Mouse (Mus musculus): ENCODE data around the gene Aunip. TPM values are rescaled to one million over a fixed set of nuclear protein-coding genes. Genes with fewer than 3 reads are reported as not detected.

The Aunip gene
- polyA plus RNA-seq, 1 experiment from 2014 or later, result 10.0 TPM

- H3K9me3 ChIP-seq (replicated peaks; ENCODE audit: control insufficient read depth, low read length), result no peaks in the 10 kb centered on the region
- H3K27me3 ChIP-seq (ENCODE audit: control insufficient read depth, insufficient read depth, low read length), result no peaks in the 10 kb centered on the region
- no peak overlapping the region for H3K4me3 ChIP-seq (ENCODE audit: low read length)
- peak overlapping the region; percentile 54 for H3K9ac ChIP-seq (ENCODE audit: low read length)
- H3K4me1 ChIP-seq (ENCODE audit: control insufficient read depth, insufficient read depth, low read length), result peaks cover 34% of the 10 kb centered on the region
- peak overlapping the region; percentile 97 for H3K27ac ChIP-seq (ENCODE audit: low read length)
- 51% methylated on average over 10 of the region's 10 CpGs for WGBS
- no peak for ATAC-seq (replicated peaks; ENCODE audit: extremely low read depth, insufficient read depth, low FRiP score)
- peak overlapping the region; percentile 45 for H3K4me2 ChIP-seq (ENCODE audit: low read depth, low read length)
- peaks cover 4% of the 10 kb centered on the region; the same call in 1 of the 2 replicates for H3K36me3 ChIP-seq (ENCODE audit: control insufficient read depth, insufficient read depth)
These were observed 6.9 kb downstream of the Aunip start for GRCm38 (mm10) chr4:134517719-134518118.

- H3K4me2 ChIP-seq (ENCODE audit: low read depth, low read length), result no peak overlapping the region
- no peak overlapping the region for H3K4me3 ChIP-seq (ENCODE audit: low read length)
- H3K27ac ChIP-seq (ENCODE audit: low read length), result no peak overlapping the region
- H3K4me1 ChIP-seq (ENCODE audit: control insufficient read depth, insufficient read depth, low read length), result peaks cover 31% of the 10 kb centered on the region
- peaks cover 7% of the 10 kb centered on the region; the same call in 1 of the 2 replicates for H3K36me3 ChIP-seq (ENCODE audit: control insufficient read depth, insufficient read depth)
- WGBS, result 90% methylated on average over 4 of the region's 4 CpGs
- no peaks in the 10 kb centered on the region for H3K9me3 ChIP-seq (replicated peaks; ENCODE audit: control insufficient read depth, low read length)
- no peaks in the 10 kb centered on the region for H3K27me3 ChIP-seq (ENCODE audit: control insufficient read depth, insufficient read depth, low read length)
- no peak overlapping the region for H3K9ac ChIP-seq (ENCODE audit: low read length)
- no peak for ATAC-seq (replicated peaks; ENCODE audit: extremely low read depth, insufficient read depth, low FRiP score)
These were observed 7.7 kb downstream of the Aunip start for GRCm38 (mm10) chr4:134518541-134518940.

GRCm38 (mm10) chr4:134519281-134519680 lies 8.5 kb downstream of the Aunip start:
- no peak overlapping the region for H3K27ac ChIP-seq (ENCODE audit: low read length)
- H3K9ac ChIP-seq (ENCODE audit: low read length), result no peak overlapping the region
- ATAC-seq (replicated peaks; ENCODE audit: extremely low read depth, insufficient read depth, low FRiP score), result no peak
- H3K4me3 ChIP-seq (ENCODE audit: low read length), result no peak overlapping the region
- peaks cover 7% of the 10 kb centered on the region; the same call in 1 of the 2 replicates for H3K36me3 ChIP-seq (ENCODE audit: control insufficient read depth, insufficient read depth)
- peaks cover 31% of the 10 kb centered on the region for H3K4me1 ChIP-seq (ENCODE audit: control insufficient read depth, insufficient read depth, low read length)
- no peak overlapping the region for H3K4me2 ChIP-seq (ENCODE audit: low read depth, low read length)
- H3K9me3 ChIP-seq (replicated peaks; ENCODE audit: control insufficient read depth, low read length), result no peaks in the 10 kb centered on the region
- no peaks in the 10 kb centered on the region for H3K27me3 ChIP-seq (ENCODE audit: control insufficient read depth, insufficient read depth, low read length)

- no peak overlapping the region for H3K27ac ChIP-seq (ENCODE audit: low read length)
- H3K27me3 ChIP-seq (ENCODE audit: control insufficient read depth, insufficient read depth, low read length), result no peaks in the 10 kb centered on the region
- H3K4me3 ChIP-seq (ENCODE audit: low read length), result no peak overlapping the region
- peaks cover 36% of the 10 kb centered on the region for H3K36me3 ChIP-seq (ENCODE audit: control insufficient read depth, insufficient read depth)
- no peak for ATAC-seq (replicated peaks; ENCODE audit: extremely low read depth, insufficient read depth, low FRiP score)
- peaks cover under 1% of the 10 kb centered on the region; the same call in 1 of the 2 replicates for H3K4me1 ChIP-seq (ENCODE audit: control insufficient read depth, insufficient read depth, low read length)
- 80% methylated on average over 4 of the region's 4 CpGs for WGBS
- no peaks in the 10 kb centered on the region for H3K9me3 ChIP-seq (replicated peaks; ENCODE audit: control insufficient read depth, low read length)
- H3K9ac ChIP-seq (ENCODE audit: low read length), result no peak overlapping the region
- H3K4me2 ChIP-seq (ENCODE audit: low read depth, low read length), result no peak overlapping the region
These were observed 12.6 kb downstream of the Aunip start for GRCm38 (mm10) chr4:134523447-134523846.

GRCm38 (mm10) chr4:134525806-134526205 lies 15.0 kb downstream of the Aunip start:
- Histone ChIP-seq H3K9ac (ENCODE audit: low read length) (no peak overlapping the region), H3K36me3 (ENCODE audit: control insufficient read depth, insufficient read depth) (peaks cover 56% of the 10 kb centered on the region), H3K27me3 (ENCODE audit: control insufficient read depth, insufficient read depth, low read length) (no peaks in the 10 kb centered on the region), H3K4me2 (ENCODE audit: low read depth, low read length) (no peak overlapping the region), H3K9me3 (replicated peaks; ENCODE audit: control insufficient read depth, low read length) (no peaks in the 10 kb centered on the region), H3K4me3 (ENCODE audit: low read length) (no peak overlapping the region), H3K27ac (ENCODE audit: low read length) (peak overlapping the region; percentile 46), H3K4me1 (ENCODE audit: control insufficient read depth, insufficient read depth, low read length) (no peaks in the 10 kb centered on the region)
- WGBS, result 83% methylated on average over 5 of the region's 5 CpGs
- no peak for ATAC-seq (replicated peaks; ENCODE audit: extremely low read depth, insufficient read depth, low FRiP score)

- Histone ChIP-seq H3K9me3 (replicated peaks; ENCODE audit: control insufficient read depth, low read length) (no peaks in the 10 kb centered on the region), H3K4me3 (ENCODE audit: low read length) (no peak overlapping the region), H3K4me2 (ENCODE audit: low read depth, low read length) (no peak overlapping the region), H3K36me3 (ENCODE audit: control insufficient read depth, insufficient read depth) (peaks cover 57% of the 10 kb centered on the region), H3K27me3 (ENCODE audit: control insufficient read depth, insufficient read depth, low read length) (no peaks in the 10 kb centered on the region), H3K9ac (ENCODE audit: low read length) (no peak overlapping the region), H3K4me1 (ENCODE audit: control insufficient read depth, insufficient read depth, low read length) (no peaks in the 10 kb centered on the region), H3K27ac (ENCODE audit: low read length) (peak overlapping the region; percentile 46)
- 74% methylated on average over 5 of the region's 5 CpGs for WGBS
- no peak for ATAC-seq (replicated peaks; ENCODE audit: extremely low read depth, insufficient read depth, low FRiP score)
These were observed 15.4 kb downstream of the Aunip start for GRCm38 (mm10) chr4:134526220-134526619.

GRCm38 (mm10) chr4:134532928-134533327 lies 22.1 kb downstream of the Aunip start:
- ATAC-seq (replicated peaks; ENCODE audit: extremely low read depth, insufficient read depth, low FRiP score), result no peak
- no peak overlapping the region for H3K9ac ChIP-seq (ENCODE audit: low read length)
- H3K4me1 ChIP-seq (ENCODE audit: control insufficient read depth, insufficient read depth, low read length), result peaks cover 22% of the 10 kb centered on the region
- WGBS, result 44% methylated on average over 4 of the region's 4 CpGs
- H3K4me2 ChIP-seq (ENCODE audit: low read depth, low read length), result no peak overlapping the region
- no peaks in the 10 kb centered on the region for H3K9me3 ChIP-seq (replicated peaks; ENCODE audit: control insufficient read depth, low read length)
- H3K4me3 ChIP-seq (ENCODE audit: low read length), result no peak overlapping the region
- no peak overlapping the region for H3K27ac ChIP-seq (ENCODE audit: low read length)
- no peaks in the 10 kb centered on the region for H3K27me3 ChIP-seq (ENCODE audit: control insufficient read depth, insufficient read depth, low read length)
- H3K36me3 ChIP-seq (ENCODE audit: control insufficient read depth, insufficient read depth), result peaks cover 26% of the 10 kb centered on the region

GRCm38 (mm10) chr4:134533421-134533820 lies 22.6 kb downstream of the Aunip start:
- H3K4me1 ChIP-seq (ENCODE audit: control insufficient read depth, insufficient read depth, low read length), result peaks cover 22% of the 10 kb centered on the region
- no peaks in the 10 kb centered on the region for H3K27me3 ChIP-seq (ENCODE audit: control insufficient read depth, insufficient read depth, low read length)
- H3K9me3 ChIP-seq (replicated peaks; ENCODE audit: control insufficient read depth, low read length), result no peaks in the 10 kb centered on the region
- WGBS, result 84% methylated on average over 4 of the region's 4 CpGs
- H3K4me3 ChIP-seq (ENCODE audit: low read length), result peak overlapping the region; percentile 96
- H3K36me3 ChIP-seq (ENCODE audit: control insufficient read depth, insufficient read depth), result peaks cover 25% of the 10 kb centered on the region
- ATAC-seq (replicated peaks; ENCODE audit: extremely low read depth, insufficient read depth, low FRiP score), result no peak
- H3K4me2 ChIP-seq (ENCODE audit: low read depth, low read length), result peak overlapping the region; percentile 96
- H3K27ac ChIP-seq (ENCODE audit: low read length), result no peak overlapping the region; the same call in 1 of the 2 replicates
- H3K9ac ChIP-seq (ENCODE audit: low read length), result peak overlapping the region; percentile 94

GRCm38 (mm10) chr4:134534124-134534886 lies 23.5 kb downstream of the Aunip start:
- ATAC-seq (replicated peaks; ENCODE audit: extremely low read depth, insufficient read depth, low FRiP score), result peak; percentile 12; the same call in 1 of the 2 replicates
- H3K4me2 ChIP-seq (ENCODE audit: low read depth, low read length), result peak overlapping the region; percentile 96
- H3K4me1 ChIP-seq (ENCODE audit: control insufficient read depth, insufficient read depth, low read length), result peaks cover 26% of the 10 kb centered on the region
- peak overlapping the region; percentile 96 for H3K4me3 ChIP-seq (ENCODE audit: low read length)
- no peaks in the 10 kb centered on the region for H3K9me3 ChIP-seq (replicated peaks; ENCODE audit: control insufficient read depth, low read length)
- H3K27ac ChIP-seq (ENCODE audit: low read length), result peak overlapping the region; percentile 96
- H3K27me3 ChIP-seq (ENCODE audit: control insufficient read depth, insufficient read depth, low read length), result no peaks in the 10 kb centered on the region
- under 1% methylated on average over 57 of the region's 57 CpGs for whole genome bisulfite sequencing
- H3K36me3 ChIP-seq (ENCODE audit: control insufficient read depth, insufficient read depth), result peaks cover 20% of the 10 kb centered on the region; the same call in 1 of the 2 replicates
- H3K9ac ChIP-seq (ENCODE audit: low read length), result peak overlapping the region; percentile 94

Data from heart, embryonic 16.5 days (tissue).